Mouse (Mus musculus) neural tube, embryonic 12.5 days (tissue): ENCODE results near the gene Gm5108. TPM values are rescaled to one million over a fixed set of nuclear protein-coding genes. Genes with fewer than 3 reads are reported as not detected.

Experiments
- ATAC-seq: fragments of 200-750 bp; cut with Nextera tagmentation; 2 replicates; pipeline ENCODE4 v1.8.0; 2017; ENCODE audit warnings: low read depth, mild to moderate bottlenecking, moderate TSS enrichment, moderate library complexity; ENCODE audit not compliant: low FRiP score
- H3K27ac ChIP-seq: fragments of 300-500 bp; sonication (generic); 2 replicates; pipeline ENCODE4 v1.5.1; 2016
- H3K27me3 ChIP-seq: fragments of 300-500 bp; sonication (generic); replicated peaks from 2 replicates; pipeline ENCODE4 v1.6.1; 2016; ENCODE audit warnings: mild to moderate bottlenecking
- H3K36me3 ChIP-seq: fragments of 300-500 bp; sonication (generic); 2 replicates; pipeline ENCODE4 v1.6.1; 2016; ENCODE audit warnings: mild to moderate bottlenecking
- H3K4me1 ChIP-seq: fragments of 300-500 bp; sonication (generic); 2 replicates; pipeline ENCODE4 v1.6.1; 2016
- H3K4me2 ChIP-seq: fragments of 300-500 bp; sonication (generic); replicated peaks from 2 replicates; pipeline ENCODE4 v1.6.1; 2016; ENCODE audit warnings: mild to moderate bottlenecking
- H3K4me3 ChIP-seq: fragments of 300-500 bp; sonication (generic); 2 replicates; pipeline ENCODE4 v1.5.1; 2016
- H3K9ac ChIP-seq: fragments of 300-500 bp; sonication (generic); 2 replicates; pipeline ENCODE4 v1.6.1; 2016; ENCODE audit warnings: mild to moderate bottlenecking
- H3K9me3 ChIP-seq: fragments of 300-500 bp; sonication (generic); 2 replicates; pipeline ENCODE4 v1.6.1; 2016; ENCODE audit warnings: mild to moderate bottlenecking
- whole genome bisulfite sequencing: fragments of 180-500 bp; shearing (Covaris S2); methylation state at CpG from one replicate; pipeline ENCODE4 v1.1.7; 2016; 5-methylcytosine and 5-hydroxymethylcytosine counted together
- polyA plus RNA-seq: library from polyadenylated mRNA; unstranded; fragments of >200 nt; fragmentation: Nextera tagmentation; extraction: Ambion mirVana; gene quantifications from 2 replicates; pipeline ENCODE4 v1.2.1, GENCODE M21; 2016

The Gm5108 gene
- not detected in 2 replicates for polyA plus RNA-seq

GRCm38 (mm10) chr5:67941369-67941768 lies at the start of gene Gm5108:
Gene Gm5108, plus strand, starts transcription at chr5:67941669.
- Histone ChIP-seq H3K9me3 (no peaks in the 10 kb centered on the region), H3K27ac (no peak within 1 kb of the TSS), H3K36me3 (no peaks in the 10 kb centered on the region), H3K27me3 (no peaks in the 10 kb centered on the region), H3K4me3 (no peak within 1 kb of the TSS), H3K4me1 (no peaks in the 10 kb centered on the region), H3K9ac (no peak within 1 kb of the TSS), H3K4me2 (no peak within 1 kb of the TSS)
- 83% methylated on average over 2 of the region's 2 CpGs for WGBS
- ATAC-seq, result no peak

DNA sequence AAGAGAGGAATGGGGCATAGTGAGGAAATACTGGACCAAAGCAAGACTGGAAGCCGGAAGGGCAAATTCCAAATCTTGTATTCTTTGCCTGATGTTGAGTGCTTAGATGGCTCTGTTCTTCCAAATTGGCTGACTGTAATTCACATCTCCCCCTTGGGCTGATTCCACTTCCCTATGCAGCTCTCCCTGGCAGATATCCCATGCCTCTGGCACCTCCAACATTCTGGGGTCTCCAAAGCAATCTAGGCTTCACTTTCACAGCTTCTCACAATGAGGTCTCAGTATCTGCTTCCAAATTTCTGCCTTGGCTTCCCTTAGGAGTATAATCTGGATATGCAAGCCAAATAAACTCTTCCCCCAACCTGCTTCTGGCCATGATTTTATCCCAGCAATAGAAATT lies 42.5 kb upstream of the Gm5108 start:
- ATAC-seq, result no peak
- no peaks in the 10 kb centered on the region for H3K27me3 ChIP-seq
- no peak overlapping the region for H3K4me3 ChIP-seq
- no peaks in the 10 kb centered on the region for H3K9me3 ChIP-seq
- WGBS, result 89% methylated on average over 1 of the region's 1 CpGs
- H3K4me2 ChIP-seq, result no peak overlapping the region
- no peak overlapping the region for H3K27ac ChIP-seq
- H3K9ac ChIP-seq, result no peak overlapping the region
- H3K4me1 ChIP-seq, result no peaks in the 10 kb centered on the region
- no peaks in the 10 kb centered on the region for H3K36me3 ChIP-seq

DNA sequence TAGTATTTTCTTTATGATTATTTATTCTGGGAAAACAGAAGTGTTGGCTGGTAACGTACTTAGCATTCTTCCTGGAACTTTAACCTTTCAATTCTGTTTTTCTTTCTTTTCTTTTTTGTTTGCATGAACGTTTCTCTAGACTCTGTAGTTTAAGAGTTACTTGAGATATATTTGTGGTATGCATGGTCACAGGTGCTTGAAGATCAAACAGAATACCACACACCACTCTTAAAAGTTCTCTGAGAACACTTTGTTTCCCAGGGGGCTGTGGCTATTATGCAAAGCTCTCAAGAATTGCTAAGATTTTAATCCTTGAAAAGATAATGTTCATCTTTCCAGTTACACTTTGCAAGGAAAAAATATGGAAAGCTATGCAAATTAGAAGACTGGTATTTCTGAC lies 36.9 kb upstream of the Gm5108 start:
- Histone ChIP-seq H3K36me3 (no peaks in the 10 kb centered on the region), H3K9ac (no peak overlapping the region), H3K27ac (no peak overlapping the region), H3K4me3 (no peak overlapping the region), H3K4me2 (no peak overlapping the region), H3K9me3 (no peaks in the 10 kb centered on the region), H3K27me3 (no peaks in the 10 kb centered on the region), H3K4me1 (no peaks in the 10 kb centered on the region)
- ATAC-seq, result no peak
- WGBS, result 71% methylated on average over 2 of the region's 2 CpGs

- H3K27ac ChIP-seq, result no peak overlapping the region
- H3K36me3 ChIP-seq, result no peaks in the 10 kb centered on the region
- no peak overlapping the region for H3K4me3 ChIP-seq
- 66% methylated on average over 4 of the region's 4 CpGs for WGBS
- H3K9ac ChIP-seq, result no peak overlapping the region
- H3K4me1 ChIP-seq, result no peaks in the 10 kb centered on the region
- no peaks in the 10 kb centered on the region for H3K27me3 ChIP-seq
- no peak overlapping the region for H3K4me2 ChIP-seq
- no peak for ATAC-seq
- H3K9me3 ChIP-seq, result no peaks in the 10 kb centered on the region
Observed at GRCm38 (mm10) chr5:67930584-67930983, 10.9 kb upstream of the Gm5108 start.

- no peaks in the 10 kb centered on the region for H3K36me3 ChIP-seq
- H3K27ac ChIP-seq, result no peak overlapping the region
- no peak overlapping the region for H3K4me3 ChIP-seq
- no peaks in the 10 kb centered on the region for H3K27me3 ChIP-seq
- no peak for ATAC-seq
- H3K9ac ChIP-seq, result no peak overlapping the region
- no peaks in the 10 kb centered on the region for H3K9me3 ChIP-seq
- H3K4me1 ChIP-seq, result no peaks in the 10 kb centered on the region
- 21% methylated on average over 2 of the region's 2 CpGs for WGBS
- H3K4me2 ChIP-seq, result no peak overlapping the region
Observed at GRCm38 (mm10) chr5:67931623-67932022, 9.8 kb upstream of the Gm5108 start.

DNA sequence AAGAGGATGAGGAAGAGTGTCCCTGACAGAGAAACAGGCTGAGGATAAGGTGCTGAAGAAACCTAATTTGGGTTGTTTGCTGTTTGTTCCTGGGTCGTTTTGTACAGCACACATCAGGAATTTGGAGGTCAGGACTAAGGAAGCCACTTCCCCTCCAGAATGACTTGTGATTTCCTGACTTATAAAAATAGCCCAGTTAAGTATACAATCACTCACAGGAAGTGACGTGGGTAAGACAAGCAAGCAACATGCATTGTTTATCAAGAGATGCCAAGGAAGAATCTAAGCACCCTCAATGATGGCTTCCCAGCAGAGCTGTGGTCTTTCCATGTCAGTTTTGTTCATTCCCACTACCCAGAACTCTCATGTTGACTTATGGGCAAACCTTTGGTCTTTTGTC lies 1.7 kb downstream of the Gm5108 start:
- Histone ChIP-seq H3K9ac (no peak overlapping the region), H3K27me3 (no peaks in the 10 kb centered on the region), H3K27ac (no peak overlapping the region), H3K4me1 (no peaks in the 10 kb centered on the region), H3K4me3 (no peak overlapping the region), H3K9me3 (no peaks in the 10 kb centered on the region), H3K4me2 (no peak overlapping the region), H3K36me3 (no peaks in the 10 kb centered on the region)
- WGBS, result 67% methylated on average over 2 of the region's 2 CpGs
- ATAC-seq, result no peak

GRCm38 (mm10) chr5:67944074-67944785 lies 2.8 kb downstream of the Gm5108 start:
- Histone ChIP-seq H3K4me2 (no peak overlapping the region), H3K27me3 (no peaks in the 10 kb centered on the region), H3K9ac (no peak overlapping the region), H3K9me3 (no peaks in the 10 kb centered on the region), H3K4me1 (no peaks in the 10 kb centered on the region), H3K4me3 (no peak overlapping the region), H3K27ac (no peak overlapping the region), H3K36me3 (no peaks in the 10 kb centered on the region)
- 95% methylated on average over 1 of the region's 1 CpGs for WGBS
- ATAC-seq, result no peak

GRCm38 (mm10) chr5:67946321-67946720 lies 4.9 kb downstream of the Gm5108 start, which contains the start of gene Gm21905:
Gene Gm21905, minus strand, starts transcription at chr5:67946421.
- Histone ChIP-seq H3K4me1 (no peaks in the 10 kb centered on the region), H3K27me3 (no peaks in the 10 kb centered on the region), H3K9ac (no peak within 1 kb of the TSS), H3K4me3 (no peak within 1 kb of the TSS), H3K27ac (no peak within 1 kb of the TSS), H3K9me3 (no peaks in the 10 kb centered on the region), H3K36me3 (no peaks in the 10 kb centered on the region), H3K4me2 (no peak within 1 kb of the TSS)
- 89% methylated on average over 5 of the region's 5 CpGs for WGBS
- ATAC-seq, result no peak

DNA sequence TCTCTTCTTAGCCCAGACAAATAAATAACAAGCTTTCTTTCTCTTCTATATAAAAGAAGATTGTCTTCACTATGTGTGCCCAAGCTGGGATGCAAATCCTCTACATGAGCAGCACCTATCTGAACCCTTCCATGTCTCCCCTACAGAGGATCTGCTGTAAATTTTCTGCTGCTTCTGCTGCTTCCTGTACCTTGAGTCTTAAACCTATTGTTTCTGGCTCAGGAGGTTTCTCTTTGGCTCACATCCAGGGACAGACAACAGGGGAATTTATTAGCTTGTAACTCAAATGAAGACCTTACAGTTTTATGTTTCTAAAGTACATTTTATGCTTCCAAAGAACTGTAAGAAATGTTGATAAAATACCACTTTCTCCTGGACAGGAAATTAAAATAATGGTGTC lies 5.5 kb downstream of the Gm5108 start:
- no peaks in the 10 kb centered on the region for H3K4me1 ChIP-seq
- H3K36me3 ChIP-seq, result no peaks in the 10 kb centered on the region
- no peak overlapping the region for H3K4me3 ChIP-seq
- H3K27ac ChIP-seq, result no peak overlapping the region
- H3K9me3 ChIP-seq, result no peaks in the 10 kb centered on the region
- H3K27me3 ChIP-seq, result no peaks in the 10 kb centered on the region
- ATAC-seq, result no peak
- H3K9ac ChIP-seq, result no peak overlapping the region
- H3K4me2 ChIP-seq, result no peak overlapping the region

DNA sequence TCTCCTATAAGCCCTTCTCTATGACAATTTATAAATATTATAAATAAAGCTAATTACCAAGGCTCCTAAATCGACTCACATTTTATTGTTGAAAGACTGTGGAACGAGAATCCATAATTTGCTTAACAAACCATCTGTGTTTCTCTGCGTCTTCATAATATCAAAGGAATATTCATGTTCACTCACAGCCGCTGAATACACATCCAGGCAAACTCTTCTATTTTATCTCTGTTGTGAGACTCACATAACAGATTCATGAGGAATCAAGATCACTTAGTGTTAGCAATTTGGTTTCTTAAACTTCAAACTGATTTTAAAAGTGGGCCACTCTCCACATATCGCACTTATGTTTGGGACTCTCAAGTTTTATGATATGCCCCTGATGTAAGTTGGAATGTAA lies 6.6 kb downstream of the Gm5108 start:
- no peaks in the 10 kb centered on the region for H3K36me3 ChIP-seq
- 95% methylated on average over 5 of the region's 5 CpGs for WGBS
- ATAC-seq, result no peak
- H3K27ac ChIP-seq, result no peak overlapping the region
- H3K4me1 ChIP-seq, result no peaks in the 10 kb centered on the region
- no peak overlapping the region for H3K4me3 ChIP-seq
- H3K9me3 ChIP-seq, result no peaks in the 10 kb centered on the region
- no peak overlapping the region for H3K4me2 ChIP-seq
- H3K27me3 ChIP-seq, result no peaks in the 10 kb centered on the region
- no peak overlapping the region for H3K9ac ChIP-seq

GRCm38 (mm10) chr5:67954097-67954496 lies 12.6 kb downstream of the Gm5108 start:
- H3K36me3 ChIP-seq, result no peaks in the 10 kb centered on the region
- ATAC-seq, result no peak
- no peak overlapping the region for H3K4me2 ChIP-seq
- WGBS, result 87% methylated on average over 4 of the region's 4 CpGs
- H3K9me3 ChIP-seq, result no peaks in the 10 kb centered on the region
- H3K27me3 ChIP-seq, result no peaks in the 10 kb centered on the region
- H3K9ac ChIP-seq, result no peak overlapping the region
- no peak overlapping the region for H3K4me3 ChIP-seq
- no peak overlapping the region for H3K27ac ChIP-seq
- no peaks in the 10 kb centered on the region for H3K4me1 ChIP-seq

DNA sequence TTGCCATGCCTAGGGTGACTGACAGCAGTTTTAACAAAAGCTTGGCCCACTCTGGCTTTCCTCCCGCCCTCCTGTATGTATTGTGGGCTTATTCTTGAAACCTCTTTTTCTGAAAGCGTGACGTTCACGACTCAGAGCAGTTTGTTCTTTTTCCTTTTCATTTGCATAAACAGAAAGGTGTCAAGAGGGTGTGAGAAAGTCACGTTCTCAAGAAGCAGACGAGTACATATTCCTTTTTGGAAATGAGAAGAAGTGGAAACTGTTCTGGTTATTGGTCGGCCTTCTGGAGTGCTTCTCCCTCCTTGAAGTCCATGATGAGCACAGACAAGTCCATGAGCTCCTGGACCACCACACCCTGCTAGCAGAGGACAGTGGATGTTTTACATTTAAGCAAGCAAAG lies 14.0 kb downstream of the Gm5108 start:
- no peak for ATAC-seq
- no peak overlapping the region for H3K9ac ChIP-seq
- H3K4me1 ChIP-seq, result no peaks in the 10 kb centered on the region
- H3K4me2 ChIP-seq, result no peak overlapping the region
- H3K4me3 ChIP-seq, result no peak overlapping the region
- H3K9me3 ChIP-seq, result no peaks in the 10 kb centered on the region
- WGBS, result 79% methylated on average over 7 of the region's 7 CpGs
- H3K27me3 ChIP-seq, result no peaks in the 10 kb centered on the region
- no peak overlapping the region for H3K27ac ChIP-seq
- H3K36me3 ChIP-seq, result no peaks in the 10 kb centered on the region
